Mouse (Mus musculus): ENCODE data around the gene Emc4.

DNA sequence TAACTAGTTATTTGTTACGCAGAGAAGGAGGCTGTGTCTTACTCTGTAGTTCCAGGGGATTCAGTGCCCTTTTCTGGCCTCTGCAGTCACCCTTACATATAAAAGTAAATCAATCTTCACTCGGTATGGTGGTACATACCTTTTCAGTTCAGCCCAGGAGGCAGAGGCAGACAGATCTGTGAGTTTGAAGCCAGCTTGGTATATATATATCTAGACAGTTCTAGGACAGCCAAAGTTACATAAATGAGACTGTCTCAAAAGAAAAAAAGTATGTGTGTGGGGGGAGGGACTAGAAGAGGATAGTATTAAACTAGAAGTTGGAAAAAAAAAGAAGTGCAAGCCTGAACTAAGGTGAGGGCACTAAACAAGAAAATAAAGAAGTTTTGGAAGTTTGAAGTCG lies 19.6 kb downstream of the Emc4 start:
- TF ChIP-seq CTCF (IDR thresholded peaks at IDR 0.05; ENCODE audit: low read depth, low read length): no peak
- no peak for TF ChIP-seq POLR2A (IDR thresholded peaks at IDR 0.05; ENCODE audit: extremely low read depth, insufficient read depth, low read length)
